Mouse (Mus musculus): ENCODE data around the gene Cyp2s1. TPM values are rescaled to one million over a fixed set of nuclear protein-coding genes. Genes with fewer than 3 reads are reported as not detected.

Gene Cyp2s1
- total RNA-seq (2018; cell fraction: chromatin; rRNA removed), result under 1 TPM in 6 of 26 experiments, not detected in 20; 0.22 to 0.93 (median 0.47) TPM
- under 1 TPM in 18 of 26 experiments, not detected in 8; 0.03 to 0.49 (median 0.19) TPM for total RNA-seq (2018; cell fraction: cytosol; rRNA removed)
- under 1 TPM in 5 of 26 experiments, not detected in 21; 0.12 to 0.82 (median 0.40) TPM for total RNA-seq (2018; cell fraction: nucleus; rRNA removed)
- 0.17 to 0.20 TPM in 2 of 3 replicates, not detected in the other for polyA plus RNA-seq (2018)

- H3K4me3 ChIP-seq (ENCODE audit: inconsistent target), result no peak within 1 kb of the TSS
- WGBS (ENCODE audit: missing documents), result 8% methylated on average over 40 of the region's 40 CpGs
These were observed at the start of gene Cyp2s1 for GRCm38 (mm10) chr7:25816241-25816919. Gene Cyp2s1, minus strand, starts transcription at chr7:25816913.

GRCm38 (mm10) chr7:25864861-25865260 is 48.1 kb upstream of the Cyp2s1 start:
- 83% methylated on average over 5 of the region's 5 CpGs for WGBS (ENCODE audit: missing documents)
- Histone ChIP-seq H3K27ac (no peak overlapping the region), H3K36me3 (ENCODE audit: inconsistent target) (no peaks in the 10 kb centered on the region), H3K4me3 (ENCODE audit: inconsistent target) (no peak overlapping the region), H3K79me2 (ENCODE audit: inconsistent target) (no peaks in the 10 kb centered on the region)

More at GRCm38 (mm10) chr7:25816241-25816919, at the start of gene Cyp2s1:
- Histone ChIP-seq H3K79me2 (ENCODE audit: inconsistent target) (no peaks in the 10 kb centered on the region), H3K36me3 (ENCODE audit: inconsistent target) (no peaks in the 10 kb centered on the region), H3K27ac (no peak within 1 kb of the TSS)

- Histone ChIP-seq H3K4me3 (ENCODE audit: inconsistent target) (no peak overlapping the region), H3K36me3 (ENCODE audit: inconsistent target) (no peaks in the 10 kb centered on the region), H3K27ac (no peak overlapping the region), H3K79me2 (ENCODE audit: inconsistent target) (no peaks in the 10 kb centered on the region)
- 84% methylated on average over 3 of the region's 3 CpGs for WGBS (ENCODE audit: missing documents)
These were observed 47.0 kb upstream of the Cyp2s1 start for GRCm38 (mm10) chr7:25863756-25864155.

- no peaks in the 10 kb centered on the region for H3K36me3 ChIP-seq (ENCODE audit: inconsistent target)
- H3K4me3 ChIP-seq (ENCODE audit: inconsistent target), result no peak overlapping the region
- H3K79me2 ChIP-seq (ENCODE audit: inconsistent target), result no peaks in the 10 kb centered on the region
- WGBS (ENCODE audit: missing documents), result 85% methylated on average over 2 of the region's 2 CpGs
- no peak overlapping the region for H3K27ac ChIP-seq
These were observed 45.7 kb upstream of the Cyp2s1 start for GRCm38 (mm10) chr7:25862365-25862764.

GRCm38 (mm10) chr7:25859962-25860870 is 43.5 kb upstream of the Cyp2s1 start:
- no peak overlapping the region for H3K27ac ChIP-seq
- H3K4me3 ChIP-seq (ENCODE audit: inconsistent target), result no peak overlapping the region
- no peaks in the 10 kb centered on the region for H3K79me2 ChIP-seq (ENCODE audit: inconsistent target)
- H3K36me3 ChIP-seq (ENCODE audit: inconsistent target), result no peaks in the 10 kb centered on the region
- WGBS (ENCODE audit: missing documents), result 35% methylated on average over 7 of the region's 9 CpGs

GRCm38 (mm10) chr7:25855082-25855481 is 38.4 kb upstream of the Cyp2s1 start:
- H3K27ac ChIP-seq, result no peak overlapping the region
- WGBS (ENCODE audit: missing documents), result 36% methylated on average over 8 of the region's 8 CpGs

GRCm38 (mm10) chr7:25848444-25848812 is 31.7 kb upstream of the Cyp2s1 start:
- WGBS (ENCODE audit: missing documents), result 19% methylated on average over 11 of the region's 11 CpGs
- Histone ChIP-seq H3K4me3 (ENCODE audit: inconsistent target) (peak overlapping the region; percentile 22; the same call in 1 of the 2 replicates), H3K36me3 (ENCODE audit: inconsistent target) (no peaks in the 10 kb centered on the region), H3K27ac (no peak overlapping the region), H3K79me2 (ENCODE audit: inconsistent target) (no peaks in the 10 kb centered on the region)

More at GRCm38 (mm10) chr7:25855082-25855481, 38.4 kb upstream of the Cyp2s1 start:
- Histone ChIP-seq H3K79me2 (ENCODE audit: inconsistent target) (no peaks in the 10 kb centered on the region), H3K4me3 (ENCODE audit: inconsistent target) (no peak overlapping the region), H3K36me3 (ENCODE audit: inconsistent target) (no peaks in the 10 kb centered on the region)

- WGBS (ENCODE audit: missing documents), result 12% methylated on average over 13 of the region's 13 CpGs
- H3K79me2 ChIP-seq (ENCODE audit: inconsistent target), result no peaks in the 10 kb centered on the region
- no peak overlapping the region for H3K27ac ChIP-seq
- H3K36me3 ChIP-seq (ENCODE audit: inconsistent target), result no peaks in the 10 kb centered on the region
- peak overlapping the region; percentile 22; the same call in 1 of the 2 replicates for H3K4me3 ChIP-seq (ENCODE audit: inconsistent target)
These were observed 31.2 kb upstream of the Cyp2s1 start for GRCm38 (mm10) chr7:25847722-25848443.

GRCm38 (mm10) chr7:25844885-25845284 is 28.2 kb upstream of the Cyp2s1 start:
- H3K79me2 ChIP-seq (ENCODE audit: inconsistent target), result no peaks in the 10 kb centered on the region
- no peak overlapping the region for H3K27ac ChIP-seq
- WGBS (ENCODE audit: missing documents), result 92% methylated on average over 3 of the region's 3 CpGs

GRCm38 (mm10) chr7:25844423-25844822 is 27.7 kb upstream of the Cyp2s1 start:
- H3K79me2 ChIP-seq (ENCODE audit: inconsistent target), result no peaks in the 10 kb centered on the region
- H3K36me3 ChIP-seq (ENCODE audit: inconsistent target), result no peaks in the 10 kb centered on the region
- WGBS (ENCODE audit: missing documents), result 78% methylated on average over 8 of the region's 8 CpGs
- no peak overlapping the region for H3K4me3 ChIP-seq (ENCODE audit: inconsistent target)
- no peak overlapping the region for H3K27ac ChIP-seq

More at GRCm38 (mm10) chr7:25844885-25845284, 28.2 kb upstream of the Cyp2s1 start:
- no peaks in the 10 kb centered on the region for H3K36me3 ChIP-seq (ENCODE audit: inconsistent target)
- H3K4me3 ChIP-seq (ENCODE audit: inconsistent target), result no peak overlapping the region

- H3K27ac ChIP-seq, result no peak overlapping the region
- WGBS (ENCODE audit: missing documents), result 81% methylated on average over 2 of the region's 2 CpGs
- no peaks in the 10 kb centered on the region for H3K36me3 ChIP-seq (ENCODE audit: inconsistent target)
- no peak overlapping the region for H3K4me3 ChIP-seq (ENCODE audit: inconsistent target)
- no peaks in the 10 kb centered on the region for H3K79me2 ChIP-seq (ENCODE audit: inconsistent target)
These were observed 26.8 kb upstream of the Cyp2s1 start for GRCm38 (mm10) chr7:25843492-25843891.

- Histone ChIP-seq H3K4me3 (ENCODE audit: inconsistent target) (no peak overlapping the region), H3K27ac (no peak overlapping the region), H3K36me3 (ENCODE audit: inconsistent target) (no peaks in the 10 kb centered on the region), H3K79me2 (ENCODE audit: inconsistent target) (no peaks in the 10 kb centered on the region)
- WGBS (ENCODE audit: missing documents), result 82% methylated on average over 4 of the region's 4 CpGs
These were observed 24.2 kb upstream of the Cyp2s1 start for GRCm38 (mm10) chr7:25840908-25841307.

GRCm38 (mm10) chr7:25835188-25835891 is 18.6 kb upstream of the Cyp2s1 start:
- Histone ChIP-seq H3K4me3 (ENCODE audit: inconsistent target) (no peak overlapping the region), H3K36me3 (ENCODE audit: inconsistent target) (no peaks in the 10 kb centered on the region), H3K27ac (no peak overlapping the region), H3K79me2 (ENCODE audit: inconsistent target) (no peaks in the 10 kb centered on the region)
- 79% methylated on average over 10 of the region's 10 CpGs for WGBS (ENCODE audit: missing documents)

All from macrophage (primary cell).